Mouse (Mus musculus): ENCODE results near the gene Bex1. TPM values are rescaled to one million over a fixed set of nuclear protein-coding genes. Genes with fewer than 3 reads are reported as not detected.

Gene Bex1
- polyA plus RNA-seq, 1 experiment from 2014 or later, result 75.8 TPM

GRCm38 (mm10) chrX:136195193-136195944 is 19.9 kb downstream of the Bex1 start:
- WGBS, result 77% methylated on average over 16 of the region's 16 CpGs
- ATAC-seq (ENCODE audit: insufficient number of reproducible peaks, insufficient read depth, low FRiP score, low read depth), result no peak
- H3K36me3 ChIP-seq (ENCODE audit: control insufficient read depth, insufficient read depth, low read length), result no peaks in the 10 kb centered on the region
- no peaks in the 10 kb centered on the region for H3K27me3 ChIP-seq (ENCODE audit: control insufficient read depth, insufficient read depth, low read length)
- no peak overlapping the region for H3K4me2 ChIP-seq (replicated peaks; ENCODE audit: low read depth, low read length)
- H3K9ac ChIP-seq (replicated peaks; ENCODE audit: low read depth, low read length), result no peak overlapping the region
- H3K4me1 ChIP-seq (ENCODE audit: control insufficient read depth, insufficient read depth, low read length), result no peaks in the 10 kb centered on the region
- H3K9me3 ChIP-seq (ENCODE audit: control insufficient read depth, low read depth, low read length), result no peaks in the 10 kb centered on the region
- no peak overlapping the region for H3K27ac ChIP-seq (ENCODE audit: low read length)
- no peak overlapping the region for H3K4me3 ChIP-seq (ENCODE audit: low read depth, low read length)

- H3K4me2 ChIP-seq (replicated peaks; ENCODE audit: low read depth, low read length), result no peak overlapping the region
- H3K27me3 ChIP-seq (ENCODE audit: control insufficient read depth, insufficient read depth, low read length), result no peaks in the 10 kb centered on the region
- H3K36me3 ChIP-seq (ENCODE audit: control insufficient read depth, insufficient read depth, low read length), result no peaks in the 10 kb centered on the region
- no peak for ATAC-seq (ENCODE audit: insufficient number of reproducible peaks, insufficient read depth, low FRiP score, low read depth)
- H3K27ac ChIP-seq (ENCODE audit: low read length), result no peak overlapping the region
- H3K4me3 ChIP-seq (ENCODE audit: low read depth, low read length), result no peak overlapping the region
- no peaks in the 10 kb centered on the region for H3K4me1 ChIP-seq (ENCODE audit: control insufficient read depth, insufficient read depth, low read length)
- WGBS, result 84% methylated on average over 1 of the region's 1 CpGs
- no peaks in the 10 kb centered on the region for H3K9me3 ChIP-seq (ENCODE audit: control insufficient read depth, low read depth, low read length)
- no peak overlapping the region for H3K9ac ChIP-seq (replicated peaks; ENCODE audit: low read depth, low read length)
Observed at GRCm38 (mm10) chrX:136183107-136183506, 32.2 kb downstream of the Bex1 start.

- WGBS, result 31% methylated on average over 11 of the region's 11 CpGs
- no peak overlapping the region for H3K4me2 ChIP-seq (replicated peaks; ENCODE audit: low read depth, low read length)
Observed at GRCm38 (mm10) chrX:136180897-136181553, 34.3 kb downstream of the Bex1 start.

GRCm38 (mm10) chrX:136172786-136173185 is 42.5 kb downstream of the Bex1 start:
- Histone ChIP-seq H3K9me3 (ENCODE audit: control insufficient read depth, low read depth, low read length) (no peaks in the 10 kb centered on the region), H3K4me2 (replicated peaks; ENCODE audit: low read depth, low read length) (peak overlapping the region; percentile 38), H3K27me3 (ENCODE audit: control insufficient read depth, insufficient read depth, low read length) (no peaks in the 10 kb centered on the region), H3K36me3 (ENCODE audit: control insufficient read depth, insufficient read depth, low read length) (peaks cover 4% of the 10 kb centered on the region; the same call in 1 of the 2 replicates), H3K4me1 (ENCODE audit: control insufficient read depth, insufficient read depth, low read length) (no peaks in the 10 kb centered on the region), H3K4me3 (ENCODE audit: low read depth, low read length) (peak overlapping the region; percentile 46), H3K27ac (ENCODE audit: low read length) (peak overlapping the region; percentile 90; the same call in 1 of the 2 replicates), H3K9ac (replicated peaks; ENCODE audit: low read depth, low read length) (no peak overlapping the region; the same call in 1 of the 2 replicates)
- 39% methylated on average over 10 of the region's 10 CpGs for WGBS
- no peak for ATAC-seq (ENCODE audit: insufficient number of reproducible peaks, insufficient read depth, low FRiP score, low read depth)

More at GRCm38 (mm10) chrX:136180897-136181553, 34.3 kb downstream of the Bex1 start:
- H3K4me3 ChIP-seq (ENCODE audit: low read depth, low read length), result no peak overlapping the region
- H3K27me3 ChIP-seq (ENCODE audit: control insufficient read depth, insufficient read depth, low read length), result no peaks in the 10 kb centered on the region
- no peaks in the 10 kb centered on the region for H3K9me3 ChIP-seq (ENCODE audit: control insufficient read depth, low read depth, low read length)
- H3K9ac ChIP-seq (replicated peaks; ENCODE audit: low read depth, low read length), result no peak overlapping the region
- H3K27ac ChIP-seq (ENCODE audit: low read length), result no peak overlapping the region
- no peaks in the 10 kb centered on the region for H3K4me1 ChIP-seq (ENCODE audit: control insufficient read depth, insufficient read depth, low read length)
- no peak for ATAC-seq (ENCODE audit: insufficient number of reproducible peaks, insufficient read depth, low FRiP score, low read depth)
- H3K36me3 ChIP-seq (ENCODE audit: control insufficient read depth, insufficient read depth, low read length), result no peaks in the 10 kb centered on the region

- no peaks in the 10 kb centered on the region for H3K27me3 ChIP-seq (ENCODE audit: control insufficient read depth, insufficient read depth, low read length)
- no peaks in the 10 kb centered on the region for H3K9me3 ChIP-seq (ENCODE audit: control insufficient read depth, low read depth, low read length)
- peak within 1 kb of the TSS; percentile 90 for H3K27ac ChIP-seq (ENCODE audit: low read length)
- H3K36me3 ChIP-seq (ENCODE audit: control insufficient read depth, insufficient read depth, low read length), result peaks cover 4% of the 10 kb centered on the region; the same call in 1 of the 2 replicates
- ATAC-seq (ENCODE audit: insufficient number of reproducible peaks, insufficient read depth, low FRiP score, low read depth), result peak; percentile 96
- H3K4me1 ChIP-seq (ENCODE audit: control insufficient read depth, insufficient read depth, low read length), result no peaks in the 10 kb centered on the region
- 30% methylated on average over 10 of the region's 10 CpGs for WGBS
- H3K4me2 ChIP-seq (replicated peaks; ENCODE audit: low read depth, low read length), result peak within 1 kb of the TSS; percentile 38
- peak within 1 kb of the TSS; percentile 46 for H3K4me3 ChIP-seq (ENCODE audit: low read depth, low read length)
- H3K9ac ChIP-seq (replicated peaks; ENCODE audit: low read depth, low read length), result peak within 1 kb of the TSS; percentile 57
Observed at GRCm38 (mm10) chrX:136172118-136172551, 43.2 kb downstream of the Bex1 start, which contains the start of gene Tceal8. Tceal8 (minus strand) TSS chrX:136172342.

GRCm38 (mm10) chrX:136171189-136172117 is 43.9 kb downstream of the Bex1 start:
- peak; percentile 73 for ATAC-seq (ENCODE audit: insufficient number of reproducible peaks, insufficient read depth, low FRiP score, low read depth)
- 20% methylated on average over 24 of the region's 24 CpGs for WGBS
- no peaks in the 10 kb centered on the region for H3K27me3 ChIP-seq (ENCODE audit: control insufficient read depth, insufficient read depth, low read length)
- peak overlapping the region; percentile 57 for H3K9ac ChIP-seq (replicated peaks; ENCODE audit: low read depth, low read length)
- H3K9me3 ChIP-seq (ENCODE audit: control insufficient read depth, low read depth, low read length), result no peaks in the 10 kb centered on the region
- H3K27ac ChIP-seq (ENCODE audit: low read length), result peak overlapping the region; percentile 90
- peaks cover 4% of the 10 kb centered on the region; the same call in 1 of the 2 replicates for H3K36me3 ChIP-seq (ENCODE audit: control insufficient read depth, insufficient read depth, low read length)
- H3K4me3 ChIP-seq (ENCODE audit: low read depth, low read length), result peak overlapping the region; percentile 46
- H3K4me1 ChIP-seq (ENCODE audit: control insufficient read depth, insufficient read depth, low read length), result no peaks in the 10 kb centered on the region
- H3K4me2 ChIP-seq (replicated peaks; ENCODE audit: low read depth, low read length), result peak overlapping the region; percentile 36

GRCm38 (mm10) chrX:136170625-136171024 is 44.7 kb downstream of the Bex1 start:
- Histone ChIP-seq H3K4me3 (ENCODE audit: low read depth, low read length) (peak overlapping the region; percentile 46), H3K9ac (replicated peaks; ENCODE audit: low read depth, low read length) (no peak overlapping the region), H3K9me3 (ENCODE audit: control insufficient read depth, low read depth, low read length) (no peaks in the 10 kb centered on the region), H3K4me1 (ENCODE audit: control insufficient read depth, insufficient read depth, low read length) (no peaks in the 10 kb centered on the region), H3K27ac (ENCODE audit: low read length) (no peak overlapping the region), H3K36me3 (ENCODE audit: control insufficient read depth, insufficient read depth, low read length) (peaks cover 4% of the 10 kb centered on the region; the same call in 1 of the 2 replicates), H3K27me3 (ENCODE audit: control insufficient read depth, insufficient read depth, low read length) (no peaks in the 10 kb centered on the region), H3K4me2 (replicated peaks; ENCODE audit: low read depth, low read length) (peak overlapping the region; percentile 36)
- no peak for ATAC-seq (ENCODE audit: insufficient number of reproducible peaks, insufficient read depth, low FRiP score, low read depth)
- WGBS, result 51% methylated on average over 10 of the region's 10 CpGs

All from stomach, embryonic 14.5 days (tissue).